Mouse (Mus musculus): ENCODE results near the gene Cmah. TPM values are rescaled to one million over a fixed set of nuclear protein-coding genes. Genes with fewer than 3 reads are reported as not detected.

The Cmah gene
- polyA plus RNA-seq, 1 experiment from 2014 or later, result 2.2 TPM

- no peak overlapping the region for H3K4me2 ChIP-seq
- no peak overlapping the region for H3K27ac ChIP-seq
- H3K9ac ChIP-seq, result no peak overlapping the region
- ATAC-seq, result no peak
- H3K4me3 ChIP-seq, result no peak overlapping the region
- no peaks in the 10 kb centered on the region for H3K27me3 ChIP-seq (replicated peaks)
- peaks cover 1% of the 10 kb centered on the region; the same call in 1 of the 2 replicates for H3K4me1 ChIP-seq
- no peaks in the 10 kb centered on the region for H3K9me3 ChIP-seq (replicated peaks)
- 77% methylated on average over 18 of the region's 18 CpGs for WGBS (ENCODE audit: insufficient replicate concordance)
- no peaks in the 10 kb centered on the region for H3K36me3 ChIP-seq
Observed at GRCm38 (mm10) chr13:24521446-24522342, 194.5 kb downstream of the Cmah start.

- Histone ChIP-seq H3K4me1 (no peaks in the 10 kb centered on the region; the same call in 1 of the 2 replicates), H3K9me3 (replicated peaks) (no peaks in the 10 kb centered on the region), H3K27me3 (replicated peaks) (no peaks in the 10 kb centered on the region), H3K27ac (no peak overlapping the region), H3K4me2 (no peak overlapping the region), H3K9ac (no peak overlapping the region), H3K36me3 (no peaks in the 10 kb centered on the region), H3K4me3 (no peak overlapping the region)
- WGBS (ENCODE audit: insufficient replicate concordance), result 75% methylated on average over 7 of the region's 7 CpGs
- no peak for ATAC-seq
Observed at GRCm38 (mm10) chr13:24522343-24522837, 195.2 kb downstream of the Cmah start.

GRCm38 (mm10) chr13:24523587-24524221, 196.5 kb downstream of the Cmah start:
- Histone ChIP-seq H3K9ac (no peak overlapping the region), H3K4me2 (no peak overlapping the region), H3K4me1 (no peaks in the 10 kb centered on the region), H3K36me3 (no peaks in the 10 kb centered on the region), H3K4me3 (no peak overlapping the region), H3K27ac (no peak overlapping the region), H3K9me3 (replicated peaks) (no peaks in the 10 kb centered on the region), H3K27me3 (replicated peaks) (no peaks in the 10 kb centered on the region)
- ATAC-seq, result no peak
- WGBS (ENCODE audit: insufficient replicate concordance), result 78% methylated on average over 4 of the region's 4 CpGs

- ATAC-seq, result no peak
- H3K27me3 ChIP-seq (replicated peaks), result no peaks in the 10 kb centered on the region
- no peak overlapping the region for H3K9ac ChIP-seq
- no peaks in the 10 kb centered on the region for H3K4me1 ChIP-seq
- 68% methylated on average over 1 of the region's 1 CpGs for WGBS (ENCODE audit: insufficient replicate concordance)
- no peak overlapping the region for H3K27ac ChIP-seq
- H3K4me2 ChIP-seq, result no peak overlapping the region
- no peak overlapping the region for H3K4me3 ChIP-seq
- no peaks in the 10 kb centered on the region for H3K36me3 ChIP-seq
- H3K9me3 ChIP-seq (replicated peaks), result no peaks in the 10 kb centered on the region
Observed at GRCm38 (mm10) chr13:24524468-24524867, 197.3 kb downstream of the Cmah start.

GRCm38 (mm10) chr13:24525551-24525950, 198.3 kb downstream of the Cmah start:
- no peak for ATAC-seq
- Histone ChIP-seq H3K4me1 (no peaks in the 10 kb centered on the region), H3K4me2 (no peak overlapping the region), H3K9me3 (replicated peaks) (no peaks in the 10 kb centered on the region), H3K27me3 (replicated peaks) (no peaks in the 10 kb centered on the region), H3K9ac (no peak overlapping the region), H3K27ac (no peak overlapping the region), H3K36me3 (no peaks in the 10 kb centered on the region), H3K4me3 (no peak overlapping the region)
- WGBS (ENCODE audit: insufficient replicate concordance), result 74% methylated on average over 3 of the region's 3 CpGs

GRCm38 (mm10) chr13:24526916-24527315, 199.7 kb downstream of the Cmah start:
- Histone ChIP-seq H3K27ac (no peak overlapping the region), H3K4me3 (no peak overlapping the region), H3K4me1 (no peaks in the 10 kb centered on the region), H3K4me2 (no peak overlapping the region), H3K27me3 (replicated peaks) (no peaks in the 10 kb centered on the region), H3K9me3 (replicated peaks) (no peaks in the 10 kb centered on the region), H3K9ac (no peak overlapping the region), H3K36me3 (no peaks in the 10 kb centered on the region)
- WGBS (ENCODE audit: insufficient replicate concordance), result 53% methylated on average over 2 of the region's 2 CpGs
- no peak for ATAC-seq

Other genes with a start within 250 kb of the Cmah start
- 9.9 and 10.7 TPM in 2 replicates for gene Carmil1, start 46.6 kb upstream of the Cmah start, polyA plus RNA-seq (2016; fragmentation: Nextera tagmentation; extraction: Ambion mirVana)